Mouse (Mus musculus) stomach, postnatal 0 days (tissue): ENCODE results near the gene Jsrp1. TPM values are rescaled to one million over a fixed set of nuclear protein-coding genes. Genes with fewer than 3 reads are reported as not detected.

Experiments used
- ATAC-seq: fragments of 200-750 bp; cut with Nextera tagmentation; 2 replicates; pipeline ENCODE4 v1.8.0; 2017; ENCODE audit not compliant: low FRiP score, low TSS enrichment
- DNase-seq: peaks from one replicate; pipeline ENCODE4 v3.0.0-alpha.2; 2016; ENCODE audit warnings: low spot score
- H3K27ac ChIP-seq: fragments of 300-500 bp; sonication (generic); replicated peaks from 2 replicates; pipeline ENCODE4 v1.5.1; 2014; ENCODE audit warnings: mild to moderate bottlenecking, control low read depth
- H3K27me3 ChIP-seq: fragments of 300-500 bp; sonication (generic); 2 replicates; pipeline ENCODE4 v1.6.1; 2014; ENCODE audit warnings: low read length; ENCODE audit not compliant: control insufficient read depth, insufficient read depth
- H3K36me3 ChIP-seq: fragments of 300-500 bp; sonication (generic); 2 replicates; pipeline ENCODE4 v1.6.1; 2014; ENCODE audit warnings: low read length, mixed read lengths; ENCODE audit not compliant: control insufficient read depth, insufficient read depth
- H3K4me1 ChIP-seq: fragments of 300-500 bp; sonication (generic); replicated peaks from 2 replicates; pipeline ENCODE4 v1.6.1; 2014; ENCODE audit warnings: antibody characterized with exemption; ENCODE audit not compliant: control insufficient read depth, insufficient read depth
- H3K4me2 ChIP-seq: fragments of 300-500 bp; sonication (generic); replicated peaks from 2 replicates; pipeline ENCODE4 v1.6.1; 2014; ENCODE audit warnings: low read depth, mild to moderate bottlenecking, control low read depth, moderate library complexity
- H3K4me3 ChIP-seq: fragments of 300-500 bp; sonication (generic); 2 replicates; pipeline ENCODE4 v1.5.1; 2014; ENCODE audit warnings: low read depth, low read length, control low read depth
- H3K9ac ChIP-seq: fragments of 300-500 bp; sonication (generic); 2 replicates; pipeline ENCODE4 v1.6.1; 2014; ENCODE audit warnings: mild to moderate bottlenecking, low read length, control low read depth, mixed read lengths
- H3K9me3 ChIP-seq: fragments of 300-500 bp; sonication (generic); 2 replicates; pipeline ENCODE4 v1.6.1; 2016; ENCODE audit warnings: low read length; ENCODE audit not compliant: control insufficient read depth
- CTCF ChIP-seq: IDR thresholded peaks from 2 replicates; pipeline ENCODE4 v1.5.1; 2016; ENCODE audit warnings: antibody characterized with exemption, low read depth, mild to moderate bottlenecking, moderate library complexity
- EP300 ChIP-seq: optimal IDR thresholded peaks from 2 replicates; pipeline ENCODE3; 2016; ENCODE audit warnings: antibody characterized with exemption
- WGBS: fragments of 180-500 bp; shearing (Covaris S2); extraction: QIAGEN DNeasy Blood & Tissue Kit; methylation state at CpG from one replicate; pipeline ENCODE4 v1.1.7; 2014; 5-methylcytosine and 5-hydroxymethylcytosine counted together
- polyA plus RNA-seq: library from polyadenylated mRNA; unstranded; fragments of >200 nt; fragmentation: Nextera tagmentation; extraction: Ambion mirVana; gene quantifications from 2 replicates; pipeline ENCODE4 v1.2.1, GENCODE M21; 2015

Gene Jsrp1
- polyA plus RNA-seq, 1 experiment from 2014 or later: 0.96 TPM

DNA sequence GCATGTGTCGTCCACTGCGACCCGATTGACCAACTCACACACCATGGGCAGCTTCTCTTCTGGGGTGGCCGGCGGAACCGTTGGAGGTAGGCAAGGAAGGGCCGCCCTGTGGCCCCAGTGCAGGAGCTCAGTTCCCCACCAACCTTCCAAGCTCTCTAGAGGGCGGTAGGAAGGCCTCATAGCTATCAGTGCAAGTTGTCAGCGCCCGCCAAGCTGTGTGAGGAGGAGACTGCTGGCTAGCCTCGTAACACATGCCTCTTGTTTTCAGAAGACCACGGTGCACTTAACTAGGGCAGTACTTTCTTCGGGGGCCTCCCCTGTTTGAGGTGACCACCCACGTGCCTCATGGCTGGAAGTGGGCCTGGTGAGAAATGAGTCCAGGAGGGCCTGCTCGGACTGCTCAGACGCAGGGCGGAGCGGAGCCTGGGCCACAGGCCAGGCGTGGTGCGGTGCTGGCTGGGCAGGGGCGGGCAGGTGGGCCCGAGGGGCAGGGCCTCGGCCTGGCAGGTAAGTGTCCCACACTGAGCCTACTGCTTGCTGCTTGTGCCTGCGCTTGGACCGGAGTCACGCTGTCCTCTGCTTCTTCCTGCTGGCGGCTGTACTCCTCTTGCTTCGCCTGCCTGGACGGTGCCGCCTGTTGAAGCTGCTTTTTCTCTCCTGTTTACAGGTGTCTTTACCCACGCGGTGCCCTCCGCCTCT is 21.7 kb downstream of the Jsrp1 start:
- ATAC-seq: no peak
- H3K27ac ChIP-seq: no peak overlapping the region

DNA sequence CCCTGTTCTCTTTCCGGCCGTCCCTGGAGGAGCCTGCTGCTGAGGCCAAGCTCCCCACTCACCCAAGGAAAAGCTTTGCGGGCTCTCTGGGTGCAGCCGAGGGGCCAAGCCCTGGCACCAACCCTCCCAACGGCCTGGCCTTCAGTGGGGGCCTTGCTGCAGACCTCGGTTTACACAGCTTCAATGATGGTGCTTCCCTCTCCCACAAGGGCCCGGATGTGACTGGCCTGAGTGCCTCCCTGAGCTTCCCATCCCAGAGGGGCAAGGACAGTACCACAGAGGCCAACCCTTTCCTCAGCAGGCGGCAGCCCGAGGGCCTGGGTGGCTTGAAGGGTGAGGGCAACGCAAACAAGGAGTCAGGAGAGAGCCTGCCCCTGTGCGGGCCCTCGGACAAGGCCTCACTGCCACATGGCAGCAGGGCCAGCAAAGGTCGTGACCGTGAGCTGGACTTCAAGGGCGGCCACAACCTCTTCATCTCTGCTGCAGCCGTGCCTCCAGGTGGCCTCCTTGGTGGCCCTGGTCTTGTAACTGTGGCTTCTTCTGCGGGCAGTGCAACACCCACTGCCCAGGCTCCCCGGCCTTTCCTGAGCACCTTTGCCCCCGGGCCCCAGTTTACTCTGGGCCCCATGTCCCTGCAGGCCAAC is 22.4 kb downstream of the Jsrp1 start:
- Histone ChIP-seq H3K4me1 (no peaks in the 10 kb centered on the region), H3K36me3 (peaks cover 61% of the 10 kb centered on the region), H3K4me2 (no peak overlapping the region), H3K4me3 (no peak overlapping the region), H3K27ac (no peak overlapping the region), H3K27me3 (no peaks in the 10 kb centered on the region), H3K9ac (no peak overlapping the region), H3K9me3 (no peaks in the 10 kb centered on the region)
- ATAC-seq: no peak
- TF ChIP-seq CTCF: no peak
- TF ChIP-seq EP300: no peak
- 90% methylated on average over 19 of the region's 19 CpGs for WGBS
- DNase-seq: no peak

More for the DNA sequence above, 21.7 kb downstream of the Jsrp1 start:
- WGBS: 71% methylated on average over 30 of the region's 33 CpGs
- Histone ChIP-seq H3K9me3 (no peaks in the 10 kb centered on the region), H3K4me2 (no peak overlapping the region), H3K4me1 (no peaks in the 10 kb centered on the region; the same call in 1 of the 2 replicates), H3K9ac (no peak overlapping the region), H3K36me3 (peaks cover 58% of the 10 kb centered on the region), H3K4me3 (no peak overlapping the region), H3K27me3 (no peaks in the 10 kb centered on the region)
- DNase-seq: no peak
- TF ChIP-seq CTCF: no peak
- no peak for TF ChIP-seq EP300

GRCm38 (mm10) chr10:80787517-80787916 is 25.8 kb downstream of the Jsrp1 start:
- Histone ChIP-seq H3K9ac (no peak overlapping the region), H3K27me3 (no peaks in the 10 kb centered on the region), H3K36me3 (peaks cover 75% of the 10 kb centered on the region), H3K4me3 (no peak overlapping the region), H3K4me1 (no peaks in the 10 kb centered on the region), H3K27ac (no peak overlapping the region), H3K9me3 (no peaks in the 10 kb centered on the region), H3K4me2 (no peak overlapping the region)
- TF ChIP-seq EP300 (no peak), CTCF (no peak)
- ATAC-seq (no peak), DNase-seq (no peak)
- 88% methylated on average over 2 of the region's 2 CpGs for WGBS

- ATAC-seq (no peak), DNase-seq (no peak)
- Histone ChIP-seq H3K36me3 (peaks cover 73% of the 10 kb centered on the region), H3K9ac (no peak overlapping the region), H3K27me3 (no peaks in the 10 kb centered on the region), H3K4me3 (no peak overlapping the region), H3K4me2 (no peak overlapping the region), H3K9me3 (no peaks in the 10 kb centered on the region), H3K27ac (no peak overlapping the region), H3K4me1 (no peaks in the 10 kb centered on the region)
- TF ChIP-seq CTCF (no peak), EP300 (no peak)
- WGBS: 92% methylated on average over 11 of the region's 11 CpGs
These were observed 27.3 kb downstream of the Jsrp1 start for GRCm38 (mm10) chr10:80785963-80786362.

GRCm38 (mm10) chr10:80784871-80785270 is 28.4 kb downstream of the Jsrp1 start:
- Histone ChIP-seq H3K4me3 (no peak overlapping the region), H3K9me3 (no peaks in the 10 kb centered on the region), H3K27me3 (no peaks in the 10 kb centered on the region), H3K27ac (no peak overlapping the region), H3K36me3 (peaks cover 70% of the 10 kb centered on the region), H3K4me1 (no peaks in the 10 kb centered on the region), H3K9ac (no peak overlapping the region), H3K4me2 (no peak overlapping the region)
- TF ChIP-seq EP300 (no peak), CTCF (no peak)
- 86% methylated on average over 12 of the region's 12 CpGs for WGBS
- DNase-seq: no peak
- ATAC-seq: no peak

- no peak for TF ChIP-seq EP300
- no peak for TF ChIP-seq CTCF
- 98% methylated on average over 2 of the region's 2 CpGs for WGBS
- Histone ChIP-seq H3K27me3 (no peaks in the 10 kb centered on the region), H3K9ac (no peak overlapping the region), H3K36me3 (peaks cover 69% of the 10 kb centered on the region), H3K4me3 (no peak overlapping the region), H3K4me2 (no peak overlapping the region), H3K4me1 (no peaks in the 10 kb centered on the region), H3K9me3 (no peaks in the 10 kb centered on the region), H3K27ac (no peak overlapping the region)
- ATAC-seq (no peak), DNase-seq (no peak)
These were observed 29.0 kb downstream of the Jsrp1 start for GRCm38 (mm10) chr10:80784302-80784701.
